Mouse (Mus musculus): ENCODE results near the gene Gorasp1.

DNA sequence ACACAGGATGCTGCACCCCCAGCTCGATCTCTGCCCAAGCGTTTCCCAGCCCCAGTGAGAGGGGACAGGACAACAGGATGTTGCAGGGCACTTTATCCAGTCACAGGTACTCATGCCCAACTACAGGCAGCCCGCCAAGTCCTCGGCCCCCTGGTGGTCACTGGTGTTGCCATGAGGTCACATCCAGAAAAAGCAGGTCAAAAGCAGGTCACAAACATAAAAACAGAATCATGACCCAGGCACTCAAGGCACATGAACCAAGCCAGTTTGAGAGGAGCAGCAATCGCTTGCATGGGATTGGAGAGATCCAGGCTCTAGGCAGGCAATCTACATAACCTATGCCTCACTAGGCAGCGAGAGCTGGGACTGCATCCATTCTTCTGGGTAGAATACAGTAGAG lies 32.9 kb upstream of the Gorasp1 start:
- TF ChIP-seq TAL1 (IDR thresholded peaks at IDR 0.05; ENCODE audit: low read length), result no peak
- no peak for TF ChIP-seq GATA1 (IDR thresholded peaks at IDR 0.05; ENCODE audit: low read length)

Measured in erythroblast, embryonic 14.5 days (primary cell).